Mouse (Mus musculus): ENCODE results near the gene Sub1. TPM values are rescaled to one million over a fixed set of nuclear protein-coding genes. Genes with fewer than 3 reads are reported as not detected.

Gene Sub1
- polyA plus RNA-seq, 1 experiment from 2014 or later, result 489 TPM

DNA sequence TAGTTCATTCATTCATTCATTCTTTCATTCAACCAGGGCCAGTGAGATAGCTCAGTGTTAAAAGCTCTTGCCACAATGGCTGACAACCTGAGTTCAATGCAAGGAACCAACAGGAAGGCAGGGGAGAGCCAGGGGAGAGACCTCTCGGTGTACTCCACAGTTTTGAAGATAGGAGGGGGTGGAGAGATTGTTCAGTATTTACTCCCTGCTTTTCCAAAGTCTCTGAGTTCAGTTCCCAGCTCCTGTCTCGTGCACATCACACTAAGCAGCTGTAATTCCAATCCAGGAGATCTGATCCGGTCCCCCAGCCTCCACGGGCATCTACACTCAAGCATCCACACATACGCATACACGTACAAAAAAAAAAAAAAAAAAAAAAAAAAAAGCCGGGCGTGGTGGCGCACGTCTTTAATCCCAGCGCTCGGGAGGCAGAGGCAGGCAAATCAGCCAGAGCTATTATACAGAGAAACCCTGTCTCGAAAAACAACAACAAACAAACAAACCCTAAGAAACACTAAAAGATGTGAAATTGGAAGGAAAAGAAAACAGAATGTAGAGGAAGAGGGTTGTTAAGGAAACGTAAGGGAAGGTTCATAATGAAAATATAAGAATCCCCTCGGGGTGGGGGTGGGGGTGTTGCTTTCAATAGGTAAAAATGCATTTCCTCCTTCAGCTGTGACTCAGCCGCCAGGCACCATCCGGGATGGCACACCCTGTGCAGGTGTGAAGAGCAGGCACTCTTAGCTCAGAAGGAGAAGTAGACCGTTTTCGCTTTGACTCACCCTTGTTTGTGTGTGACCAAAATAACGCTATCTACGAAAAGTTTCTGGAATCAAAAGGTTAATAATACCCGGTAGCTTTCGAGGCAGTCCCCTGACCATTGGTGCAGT, 13.2 kb upstream of the Sub1 start:
- no peaks in the 10 kb centered on the region for H3K9me3 ChIP-seq
- H3K27ac ChIP-seq (replicated peaks), result no peak overlapping the region
- H3K4me1 ChIP-seq (replicated peaks), result no peaks in the 10 kb centered on the region
- no peak overlapping the region for H3K9ac ChIP-seq
- peak overlapping the region; percentile 27 for H3K4me3 ChIP-seq
- H3K27me3 ChIP-seq, result no peaks in the 10 kb centered on the region
- 69% methylated on average over 23 of the region's 23 CpGs for WGBS
- ATAC-seq (ENCODE audit: low FRiP score, low read depth), result no peak
- peak overlapping the region; percentile 51 for H3K4me2 ChIP-seq
- H3K36me3 ChIP-seq, result no peaks in the 10 kb centered on the region

DNA sequence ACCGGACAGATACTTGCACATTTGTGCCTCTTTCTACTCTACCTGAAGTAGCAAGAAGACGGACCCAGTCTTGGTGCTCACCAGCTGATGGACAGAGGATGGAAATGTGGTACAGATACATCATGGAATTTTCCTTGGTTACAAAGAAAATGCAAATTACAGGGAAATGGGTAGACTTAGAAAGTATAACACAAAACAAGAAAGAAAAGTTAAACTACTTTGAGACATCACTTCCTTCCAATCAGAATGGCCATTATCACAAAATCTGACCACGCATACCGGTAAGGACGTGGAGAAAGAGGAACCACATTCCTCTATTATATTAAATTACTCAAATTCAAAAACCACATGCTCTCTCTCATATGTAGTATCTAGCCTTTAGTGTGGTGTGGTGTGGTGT, 12.1 kb upstream of the Sub1 start:
- Histone ChIP-seq H3K4me2 (no peak overlapping the region), H3K27me3 (no peaks in the 10 kb centered on the region), H3K36me3 (no peaks in the 10 kb centered on the region), H3K9ac (no peak overlapping the region), H3K27ac (replicated peaks) (no peak overlapping the region), H3K9me3 (no peaks in the 10 kb centered on the region), H3K4me1 (replicated peaks) (no peaks in the 10 kb centered on the region), H3K4me3 (no peak overlapping the region)
- WGBS, result 95% methylated on average over 5 of the region's 5 CpGs
- ATAC-seq (ENCODE audit: low FRiP score, low read depth), result no peak

DNA sequence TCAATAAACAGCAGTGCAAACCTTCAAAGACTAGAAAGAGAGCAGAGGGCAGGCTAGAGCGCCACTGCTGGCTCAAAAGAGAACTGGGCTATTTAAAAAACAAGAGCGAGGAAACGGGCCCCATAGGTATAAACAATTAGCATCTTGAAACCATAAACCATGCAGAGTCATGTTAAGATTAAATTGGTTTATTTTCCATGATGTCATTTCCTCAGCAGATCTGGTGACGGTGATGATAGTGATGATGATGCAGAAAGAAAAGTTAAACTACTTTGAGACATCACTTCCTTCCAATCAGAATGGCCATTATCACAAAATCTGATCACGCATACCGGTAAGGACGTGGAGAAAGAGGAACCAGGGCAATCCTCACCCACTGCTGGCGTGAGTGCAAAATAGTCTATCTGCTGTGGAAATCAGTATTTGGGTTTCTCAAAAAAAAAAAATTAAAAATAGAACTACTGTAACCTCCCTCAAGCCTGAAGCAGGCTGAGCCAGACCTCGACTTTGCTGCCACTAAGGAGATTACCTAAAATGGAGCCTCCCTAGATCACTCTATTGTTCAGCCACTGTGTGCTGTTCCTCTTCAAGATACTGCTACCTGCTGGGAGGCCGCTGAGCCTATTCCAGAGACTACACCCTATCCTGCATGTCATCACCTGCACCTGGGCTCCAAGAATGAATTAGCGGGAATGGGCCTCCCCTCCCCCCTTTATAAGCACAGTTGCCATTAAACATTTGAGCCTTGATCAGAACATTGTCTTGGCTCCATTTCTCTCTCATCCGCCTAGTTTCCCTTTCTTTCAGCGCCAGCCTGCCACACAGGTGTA, 11.4 kb upstream of the Sub1 start:
- no peaks in the 10 kb centered on the region for H3K27me3 ChIP-seq
- H3K36me3 ChIP-seq, result no peaks in the 10 kb centered on the region
- no peaks in the 10 kb centered on the region for H3K4me1 ChIP-seq (replicated peaks)
- H3K27ac ChIP-seq (replicated peaks), result no peak overlapping the region
- no peak overlapping the region for H3K4me2 ChIP-seq
- 69% methylated on average over 13 of the region's 13 CpGs for WGBS
- ATAC-seq (ENCODE audit: low FRiP score, low read depth), result no peak
- no peak overlapping the region for H3K4me3 ChIP-seq
- H3K9ac ChIP-seq, result no peak overlapping the region
- H3K9me3 ChIP-seq, result no peaks in the 10 kb centered on the region

DNA sequence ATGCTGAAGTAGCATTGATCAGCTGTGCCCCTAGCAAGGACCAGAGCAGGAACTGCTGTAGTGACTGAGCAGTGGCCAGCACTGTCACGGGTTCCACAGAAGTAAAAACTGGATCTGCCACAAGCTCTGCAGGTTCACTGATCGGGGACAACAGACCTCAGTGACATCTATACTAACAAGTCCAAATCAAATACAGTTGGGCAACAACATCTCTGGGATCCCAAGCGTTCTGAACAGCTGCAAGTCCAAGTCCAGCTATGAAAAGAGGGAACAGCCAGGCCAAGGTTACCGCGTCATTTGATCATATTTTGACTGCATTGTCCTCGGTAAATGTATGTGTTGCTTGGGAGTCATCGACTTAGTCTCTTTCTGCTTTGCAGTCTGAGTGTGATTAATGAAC, 10.6 kb upstream of the Sub1 start:
- H3K9ac ChIP-seq, result no peak overlapping the region
- ATAC-seq (ENCODE audit: low FRiP score, low read depth), result no peak
- 82% methylated on average over 7 of the region's 7 CpGs for WGBS

DNA sequence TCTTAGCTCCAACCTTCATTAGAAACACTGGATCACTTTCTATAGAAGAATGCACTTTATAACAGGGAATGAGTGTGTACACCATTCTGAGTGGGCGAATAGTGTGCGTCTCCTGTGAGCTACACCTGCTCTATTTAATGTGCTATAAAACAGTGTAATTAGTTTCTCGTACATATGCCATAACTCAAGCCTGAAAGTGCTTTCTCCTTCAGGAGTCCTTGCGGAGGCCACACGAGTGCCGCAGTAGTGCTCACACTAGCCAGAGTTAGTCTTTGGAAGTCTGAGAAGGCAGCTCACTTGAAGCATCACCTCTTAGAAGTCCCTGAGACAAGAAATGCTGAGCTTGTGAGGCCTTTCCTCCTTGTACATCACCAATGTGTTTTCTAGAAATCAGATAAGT, 9.4 kb upstream of the Sub1 start:
- Histone ChIP-seq H3K27me3 (no peaks in the 10 kb centered on the region), H3K4me1 (replicated peaks) (no peaks in the 10 kb centered on the region), H3K9me3 (no peaks in the 10 kb centered on the region), H3K9ac (no peak overlapping the region), H3K4me3 (no peak overlapping the region), H3K4me2 (no peak overlapping the region), H3K27ac (replicated peaks) (no peak overlapping the region), H3K36me3 (no peaks in the 10 kb centered on the region)
- ATAC-seq (ENCODE audit: low FRiP score, low read depth), result no peak
- 86% methylated on average over 6 of the region's 6 CpGs for WGBS

More for the DNA sequence above, 10.6 kb upstream of the Sub1 start:
- Histone ChIP-seq H3K4me1 (replicated peaks) (no peaks in the 10 kb centered on the region), H3K9me3 (no peaks in the 10 kb centered on the region), H3K27me3 (no peaks in the 10 kb centered on the region), H3K36me3 (no peaks in the 10 kb centered on the region), H3K27ac (replicated peaks) (no peak overlapping the region), H3K4me2 (no peak overlapping the region), H3K4me3 (no peak overlapping the region)

DNA sequence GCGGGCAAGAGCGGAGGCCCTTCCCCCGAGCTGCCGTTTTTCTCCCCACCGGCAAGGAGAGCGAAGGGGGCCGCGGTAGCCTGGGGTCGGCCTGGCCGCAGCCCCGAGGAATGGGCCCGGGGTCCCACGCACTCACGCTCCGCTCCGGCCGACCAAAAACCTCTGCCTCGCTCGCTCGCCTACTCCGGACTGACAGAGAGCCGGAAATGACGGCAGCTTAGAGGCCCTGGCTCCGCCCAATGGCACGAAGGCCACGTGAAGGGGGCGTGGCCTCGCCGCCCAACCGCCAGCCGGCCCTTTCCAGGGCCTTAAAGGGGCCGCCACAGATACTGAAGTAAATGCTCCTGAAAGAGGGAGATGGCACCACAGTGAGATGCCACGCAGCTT, 975 bp downstream of the Sub1 start:
- Histone ChIP-seq H3K27ac (replicated peaks) (peak overlapping the region; percentile 90), H3K9ac (peak overlapping the region; percentile 97), H3K4me2 (peak overlapping the region; percentile 73), H3K9me3 (no peaks in the 10 kb centered on the region), H3K4me3 (peak overlapping the region; percentile 99), H3K4me1 (replicated peaks) (peaks cover 30% of the 10 kb centered on the region), H3K36me3 (peaks cover 8% of the 10 kb centered on the region), H3K27me3 (no peaks in the 10 kb centered on the region)
- 0% methylated on average over 32 of the region's 33 CpGs for WGBS
- peak; percentile 100 for ATAC-seq (ENCODE audit: low FRiP score, low read depth)

DNA sequence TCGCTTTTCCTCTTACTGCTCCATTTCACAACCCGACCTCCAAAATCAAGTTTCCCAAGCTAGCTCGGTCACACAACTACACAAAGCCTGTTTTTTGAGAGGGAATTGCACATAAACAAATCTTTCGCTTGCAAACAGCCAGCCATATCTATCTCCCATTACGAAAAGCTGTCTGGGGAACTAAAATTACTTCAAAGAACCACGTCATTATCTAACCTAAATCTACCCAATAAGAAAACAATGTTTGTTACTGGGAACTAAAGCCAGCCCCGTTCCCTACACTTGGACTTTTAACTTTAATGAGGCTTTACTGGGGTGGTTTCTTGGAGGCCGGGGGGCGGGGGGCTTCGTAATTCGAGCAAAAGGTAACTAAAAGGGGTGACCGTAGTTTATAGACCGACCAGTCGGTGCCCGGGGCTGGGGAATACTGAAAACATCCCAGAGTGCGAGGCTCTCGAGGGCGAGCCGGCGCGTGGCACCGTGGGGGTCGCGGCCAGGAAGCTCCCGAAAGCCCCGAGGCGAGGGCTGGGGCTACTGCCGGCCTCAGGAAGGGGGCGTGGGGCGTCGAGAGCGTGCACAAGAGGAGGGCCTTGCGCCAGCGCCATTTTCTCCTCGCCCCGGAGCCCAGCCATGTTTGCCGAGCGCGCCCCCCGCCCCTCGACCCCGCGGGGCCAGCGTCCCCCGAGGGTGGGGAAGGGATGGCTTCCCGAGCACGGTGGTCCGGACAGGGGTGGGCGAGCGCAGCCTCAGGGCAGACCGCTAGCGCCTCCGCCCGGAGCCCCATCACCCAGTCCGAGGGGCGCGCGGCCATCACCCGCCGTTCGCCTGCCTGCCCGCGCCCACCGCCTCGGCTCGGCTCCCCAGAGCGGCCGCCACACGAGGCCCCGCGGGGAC, 1.6 kb downstream of the Sub1 start:
- Histone ChIP-seq H3K27me3 (no peaks in the 10 kb centered on the region), H3K36me3 (peaks cover 14% of the 10 kb centered on the region), H3K4me2 (peak overlapping the region; percentile 73), H3K9ac (peak overlapping the region; percentile 97), H3K9me3 (no peaks in the 10 kb centered on the region), H3K4me1 (replicated peaks) (peaks cover 30% of the 10 kb centered on the region), H3K4me3 (peak overlapping the region; percentile 99), H3K27ac (replicated peaks) (peak overlapping the region; percentile 90)
- WGBS, result under 1% methylated on average over 52 of the region's 71 CpGs
- peak; percentile 85 for ATAC-seq (ENCODE audit: low FRiP score, low read depth)

DNA sequence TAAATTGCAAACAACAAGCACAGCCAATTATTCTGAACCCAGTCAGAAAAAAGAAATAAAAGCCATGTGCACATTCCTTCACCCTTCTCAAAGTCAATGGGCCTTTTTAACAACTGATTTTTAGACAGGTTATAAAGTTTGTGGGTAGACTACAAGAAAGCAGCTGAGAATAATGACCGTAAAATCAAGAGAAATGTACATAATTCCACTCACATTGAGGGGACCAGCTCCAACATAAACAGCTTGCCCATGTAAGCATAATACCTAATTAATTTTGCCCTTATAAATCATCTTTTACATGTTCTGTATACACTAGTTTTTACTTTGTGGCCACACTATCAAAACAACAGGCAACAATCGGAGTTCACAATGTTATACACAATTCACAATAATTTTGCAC, 2.8 kb downstream of the Sub1 start:
- peaks cover 26% of the 10 kb centered on the region for H3K36me3 ChIP-seq
- H3K4me3 ChIP-seq, result peak overlapping the region; percentile 99
- H3K27ac ChIP-seq (replicated peaks), result no peak overlapping the region
- H3K4me1 ChIP-seq (replicated peaks), result peaks cover 30% of the 10 kb centered on the region
- peak overlapping the region; percentile 97; the same call in 1 of the 2 replicates for H3K9ac ChIP-seq
- no peaks in the 10 kb centered on the region for H3K27me3 ChIP-seq
- ATAC-seq (ENCODE audit: low FRiP score, low read depth), result no peak
- H3K9me3 ChIP-seq, result no peaks in the 10 kb centered on the region
- WGBS, result 85% methylated on average over 2 of the region's 2 CpGs
- peak overlapping the region; percentile 73 for H3K4me2 ChIP-seq

DNA sequence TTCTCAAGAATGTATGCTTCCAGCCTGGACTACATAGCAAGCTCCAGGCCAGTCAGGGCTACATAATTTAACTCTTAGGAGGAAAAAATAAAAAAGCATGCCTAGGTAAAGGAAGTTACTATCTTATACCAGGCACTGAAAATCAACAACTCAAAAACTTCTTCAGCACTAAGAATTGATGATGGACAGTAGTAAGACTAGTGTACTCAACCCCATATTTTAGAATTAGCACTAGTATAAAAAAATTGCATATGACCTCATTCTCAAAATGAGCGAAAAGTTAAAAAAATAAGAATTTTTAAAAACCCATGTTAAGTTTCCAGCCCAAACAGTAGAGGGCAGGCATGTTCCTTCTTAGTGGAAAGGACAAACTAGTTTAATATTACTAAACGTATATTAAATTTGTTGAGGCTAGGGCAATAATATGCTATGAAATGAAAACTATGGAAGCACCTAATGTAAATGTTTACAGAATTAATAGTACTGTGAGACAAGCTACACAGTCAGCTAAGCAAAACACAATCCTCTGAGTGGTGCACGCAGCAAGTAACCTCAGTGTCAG, 5.2 kb downstream of the Sub1 start:
- no peak overlapping the region for H3K4me2 ChIP-seq
- no peaks in the 10 kb centered on the region for H3K27me3 ChIP-seq
- H3K4me3 ChIP-seq, result no peak overlapping the region
- ATAC-seq (ENCODE audit: low FRiP score, low read depth), result no peak
- no peaks in the 10 kb centered on the region for H3K9me3 ChIP-seq
- H3K4me1 ChIP-seq (replicated peaks), result peaks cover 28% of the 10 kb centered on the region
- peaks cover 49% of the 10 kb centered on the region for H3K36me3 ChIP-seq
- H3K9ac ChIP-seq, result no peak overlapping the region
- H3K27ac ChIP-seq (replicated peaks), result no peak overlapping the region
- WGBS, result 77% methylated on average over 3 of the region's 3 CpGs

DNA sequence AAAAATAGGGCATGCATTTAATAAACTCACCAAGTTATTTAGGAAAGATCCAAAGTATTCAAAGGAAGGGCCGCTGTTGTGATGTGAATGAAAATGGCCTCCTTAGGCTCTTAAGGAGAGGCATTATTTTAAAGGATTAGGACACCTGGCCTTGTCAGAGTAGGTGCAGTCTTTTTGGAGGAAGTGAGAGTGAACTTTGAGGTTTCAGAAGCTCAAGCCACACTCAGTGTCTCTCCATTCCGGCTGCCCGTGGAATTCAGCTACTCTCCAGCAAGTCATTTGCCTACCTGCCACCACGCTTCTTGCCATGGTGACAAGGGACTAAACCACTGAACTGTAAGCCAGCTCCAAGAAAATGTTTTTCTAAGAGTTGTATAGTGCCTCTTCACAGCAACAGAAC, 8.2 kb downstream of the Sub1 start:
- WGBS, result 94% methylated on average over 4 of the region's 4 CpGs
- no peak for ATAC-seq (ENCODE audit: low FRiP score, low read depth)

DNA sequence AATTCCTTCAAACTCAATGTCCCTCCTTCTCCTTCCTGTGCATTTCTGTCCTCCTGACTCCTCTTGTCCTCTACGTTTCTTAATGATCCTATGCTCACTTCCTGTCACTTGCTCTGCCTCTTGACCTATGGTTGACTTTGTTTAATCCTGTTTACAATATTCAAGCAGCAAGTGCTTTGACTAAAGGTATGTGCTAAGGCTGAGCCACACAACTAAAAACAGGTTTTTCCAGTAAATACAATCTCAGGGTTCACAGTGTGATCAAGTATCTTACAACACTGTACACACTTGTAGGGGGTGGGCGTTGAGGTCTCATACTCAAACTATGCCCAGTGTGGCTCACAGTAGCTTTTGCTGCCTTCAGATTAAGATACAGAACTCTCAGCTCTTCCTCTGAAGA, 8.9 kb downstream of the Sub1 start:
- Histone ChIP-seq H3K27me3 (no peaks in the 10 kb centered on the region), H3K36me3 (peaks cover 73% of the 10 kb centered on the region)

More for the DNA sequence above, 8.2 kb downstream of the Sub1 start:
- no peaks in the 10 kb centered on the region for H3K27me3 ChIP-seq
- H3K4me3 ChIP-seq, result no peak overlapping the region
- peaks cover 72% of the 10 kb centered on the region for H3K36me3 ChIP-seq
- no peak overlapping the region for H3K9ac ChIP-seq
- H3K9me3 ChIP-seq, result no peaks in the 10 kb centered on the region
- H3K4me1 ChIP-seq (replicated peaks), result peaks cover 8% of the 10 kb centered on the region
- no peak overlapping the region for H3K27ac ChIP-seq (replicated peaks)
- H3K4me2 ChIP-seq, result no peak overlapping the region

More for the DNA sequence above, 8.9 kb downstream of the Sub1 start:
- WGBS, result 80% methylated on average over 2 of the region's 2 CpGs
- peaks cover 1% of the 10 kb centered on the region; the same call in 1 of the 2 replicates for H3K4me1 ChIP-seq (replicated peaks)
- H3K9ac ChIP-seq, result no peak overlapping the region
- ATAC-seq (ENCODE audit: low FRiP score, low read depth), result no peak
- H3K27ac ChIP-seq (replicated peaks), result no peak overlapping the region
- H3K4me3 ChIP-seq, result no peak overlapping the region
- no peaks in the 10 kb centered on the region for H3K9me3 ChIP-seq
- H3K4me2 ChIP-seq, result no peak overlapping the region

Measured in hindbrain, embryonic 15.5 days (tissue).